Mouse (Mus musculus): Measurements from ENCODE around the gene Asxl1.

- peak; percentile 78 for TF ChIP-seq ZNF384 (IDR thresholded peaks at IDR 0.05; ENCODE audit: low read depth, low read length)
- TF ChIP-seq ZC3H11A (IDR thresholded peaks at IDR 0.05; ENCODE audit: borderline replicate concordance, low read depth, low read length), result no peak
Measured at GRCm38 (mm10) chr2:153354648-153355047, 9.0 kb downstream of the Asxl1 start.

All from ES-E14 (cell line).